In the genomic region with DNA sequence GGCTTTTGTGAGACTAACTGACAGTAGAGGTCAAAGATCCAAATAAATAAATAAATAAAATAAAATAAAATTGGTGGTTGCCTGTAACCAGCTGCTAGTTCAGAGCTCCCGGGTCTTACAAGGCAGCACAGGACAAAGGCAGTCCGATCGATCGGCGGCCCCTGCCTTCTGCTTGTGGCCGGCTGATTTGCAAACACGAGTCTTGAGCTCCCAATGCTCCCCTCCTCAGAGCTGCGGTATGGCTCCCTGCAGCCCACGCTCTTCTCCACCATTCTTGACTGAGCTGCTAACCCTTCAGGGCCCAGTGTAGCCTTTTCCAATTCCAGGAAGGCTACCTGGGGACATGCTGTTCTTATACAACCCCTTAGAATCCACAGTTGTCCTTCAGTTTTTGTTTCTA, we compare ENCODE assay signal across 18 mouse cellular contexts.
"Had no signal": no experiment of that assay in that cellular context is flagged by ENCODE, and none has a peak within 500 bp of the region (broad histone marks: within the 10 kb centered on the region; RNA-seq: fewer than 3 reads in every experiment).

No protein-coding gene starts in this region.

- H3K9me3 ChIP-seq: limb, embryonic 12.5 days; limb, embryonic 15.5 days; neural tube, embryonic 12.5 days had no signal

- H3K4me1 ChIP-seq: limb, embryonic 12.5 days; limb, embryonic 15.5 days; neural tube, embryonic 12.5 days had no signal

- H3K9ac ChIP-seq: limb, embryonic 12.5 days; limb, embryonic 15.5 days; liver, embryonic 14.5 days; liver, postnatal 0 days; lung, embryonic 14.5 days; neural tube, embryonic 12.5 days had no signal

- H3K4me2 ChIP-seq: limb, embryonic 12.5 days; limb, embryonic 15.5 days; liver, embryonic 11.5 days; lung, embryonic 14.5 days; neural tube, embryonic 12.5 days had no signal

- H3K27me3 ChIP-seq: limb, embryonic 12.5 days; limb, embryonic 15.5 days; neural tube, embryonic 12.5 days had no signal

- DNase-seq: left cerebral cortex, postnatal 4 days; liver, postnatal 0 days; lung, embryonic 14.5 days; midbrain, embryonic 14.5 days; right cerebral cortex, adult 18-20 months; right cerebral cortex, postnatal 14 days; right cerebral cortex, postnatal 4 days; thymus, adult 2 months; thymus, postnatal 14 days; thymus, postnatal 4 days had no signal

- ATAC-seq: liver, postnatal 0 days; lung, postnatal 0 days had no signal

- H3K27ac ChIP-seq: limb, embryonic 12.5 days; limb, embryonic 15.5 days; liver, embryonic 14.5 days; macrophage; neural tube, embryonic 12.5 days; stomach, postnatal 0 days had no signal

- H3K4me3 ChIP-seq: limb, embryonic 12.5 days; limb, embryonic 15.5 days; neural tube, embryonic 12.5 days had no signal
